Mouse (Mus musculus) forebrain, embryonic 10.5 days (tissue): ENCODE measurements around the gene Gh. TPM values are rescaled to one million over a fixed set of nuclear protein-coding genes. Genes with fewer than 3 reads are reported as not detected.
"Not testable (repeated sequence)": the region's sequence is repeated elsewhere in the genome, so short reads cannot be mapped to it uniquely, and the experiment has no call there.

ENCODE experiments used
- DNase-seq: peaks from one replicate; pipeline ENCODE4 v3.0.0-alpha.2; 2017; ENCODE audit warnings: low spot score; ENCODE audit errors: extremely low spot score
- H3K27ac ChIP-seq: fragments of 300-500 bp; sonication (generic); 2 replicates; pipeline ENCODE4 v1.5.1; 2016; ENCODE audit warnings: mild to moderate bottlenecking
- H3K27me3 ChIP-seq: fragments of 300-500 bp; sonication (generic); 2 replicates; pipeline ENCODE4 v1.6.1; 2016; ENCODE audit warnings: mild to moderate bottlenecking; ENCODE audit not compliant: poor library complexity, severe bottlenecking
- H3K36me3 ChIP-seq: fragments of 300-500 bp; sonication (generic); replicated peaks from 2 replicates; pipeline ENCODE4 v1.6.1; 2016; ENCODE audit warnings: mild to moderate bottlenecking, moderate library complexity
- H3K4me1 ChIP-seq: fragments of 300-500 bp; sonication (generic); 2 replicates; pipeline ENCODE4 v1.6.1; 2016
- H3K4me3 ChIP-seq: fragments of 300-500 bp; sonication (generic); 2 replicates; pipeline ENCODE4 v1.5.1; 2016; ENCODE audit warnings: mild to moderate bottlenecking, moderate library complexity
- H3K9me3 ChIP-seq: fragments of 300-500 bp; sonication (generic); 2 replicates; pipeline ENCODE4 v1.6.1; 2016; ENCODE audit warnings: mild to moderate bottlenecking, moderate library complexity
- WGBS: fragments of 180-500 bp; shearing (Covaris S2); methylation state at CpG from one replicate; pipeline ENCODE4 v1.1.7; 2016; 5-methylcytosine and 5-hydroxymethylcytosine counted together
- polyA plus RNA-seq: library from polyadenylated mRNA; unstranded; fragments of >200 nt; fragmentation: Nextera tagmentation; extraction: Ambion mirVana; gene quantifications from 2 replicates; pipeline ENCODE4 v1.2.1, GENCODE M21; 2016

Gene Gh
- not detected in 2 replicates for polyA plus RNA-seq

GRCm38 (mm10) chr11:106301765-106302164, at the start of gene Gh:
Gene Gh (minus strand): TSS chr11:106301865.
- no peaks in the 10 kb centered on the region for H3K9me3 ChIP-seq
- H3K4me1 ChIP-seq: no peaks in the 10 kb centered on the region
- no peaks in the 10 kb centered on the region for H3K27me3 ChIP-seq
- no peak within 1 kb of the TSS for H3K27ac ChIP-seq
- H3K4me3 ChIP-seq: no peak within 1 kb of the TSS
- 84% methylated on average over 9 of the region's 9 CpGs for WGBS
- no peak for DNase-seq
- no peaks in the 10 kb centered on the region for H3K36me3 ChIP-seq

DNA sequence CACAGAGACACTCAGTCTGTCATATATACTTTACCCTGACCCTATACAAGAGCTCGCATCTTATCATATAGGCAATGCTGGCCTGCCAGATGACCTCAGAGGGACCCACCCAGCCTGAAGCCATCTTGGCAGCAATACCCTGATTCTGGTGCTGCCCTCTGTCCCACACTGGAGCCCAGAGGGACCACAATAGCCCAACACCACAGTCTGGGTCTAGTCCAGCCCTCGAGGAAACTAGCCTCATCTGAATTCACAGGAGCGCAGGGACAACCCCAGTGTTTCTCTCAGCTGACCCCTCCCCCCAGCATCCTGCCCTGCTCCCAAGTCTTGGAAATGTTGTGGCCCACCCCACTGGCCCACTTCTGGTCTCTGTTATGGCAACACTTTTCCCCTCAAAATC, 49.6 kb upstream of the Gh start:
- Histone ChIP-seq H3K36me3 (no peaks in the 10 kb centered on the region), H3K27me3 (no peaks in the 10 kb centered on the region), H3K27ac (no peak overlapping the region), H3K4me1 (peaks cover 12% of the 10 kb centered on the region), H3K9me3 (no peaks in the 10 kb centered on the region), H3K4me3 (no peak overlapping the region)
- DNase-seq: no peak
- WGBS: 75% methylated on average over 3 of the region's 3 CpGs

DNA sequence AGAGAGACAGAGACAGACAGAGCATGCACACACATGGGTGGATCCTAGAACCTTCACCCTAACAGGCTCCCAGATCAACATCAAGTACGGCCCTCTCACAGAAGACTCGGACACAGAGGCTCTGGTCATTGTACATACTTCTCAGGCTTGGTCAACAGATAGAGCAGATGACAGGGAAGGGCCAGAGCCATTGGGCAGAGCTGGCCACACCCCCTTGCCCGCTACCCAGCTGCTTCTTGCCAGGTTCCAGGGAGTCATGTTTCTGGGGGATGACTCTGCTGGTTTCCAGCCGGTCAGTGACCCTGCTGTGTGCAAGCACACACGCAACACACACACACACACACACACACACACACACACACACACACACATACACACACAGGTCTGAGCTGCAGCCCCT, 49.2 kb upstream of the Gh start:
- no peak overlapping the region for H3K4me3 ChIP-seq
- 74% methylated on average over 5 of the region's 5 CpGs for WGBS
- H3K9me3 ChIP-seq: no peaks in the 10 kb centered on the region
- no peak for DNase-seq
- H3K27me3 ChIP-seq: no peaks in the 10 kb centered on the region
- no peaks in the 10 kb centered on the region for H3K36me3 ChIP-seq
- no peak overlapping the region for H3K27ac ChIP-seq
- H3K4me1 ChIP-seq: peaks cover 12% of the 10 kb centered on the region

GRCm38 (mm10) chr11:106349772-106350171, 48.1 kb upstream of the Gh start:
- Histone ChIP-seq H3K4me3 (no peak overlapping the region), H3K27ac (no peak overlapping the region), H3K27me3 (no peaks in the 10 kb centered on the region), H3K4me1 (peaks cover 17% of the 10 kb centered on the region), H3K36me3 (no peaks in the 10 kb centered on the region), H3K9me3 (no peaks in the 10 kb centered on the region)
- 87% methylated on average over 6 of the region's 6 CpGs for WGBS
- no peak for DNase-seq

GRCm38 (mm10) chr11:106344910-106345309, 43.2 kb upstream of the Gh start:
- no peaks in the 10 kb centered on the region for H3K9me3 ChIP-seq
- no peak for DNase-seq
- no peak overlapping the region for H3K27ac ChIP-seq
- H3K4me3 ChIP-seq: no peak overlapping the region
- peaks cover 22% of the 10 kb centered on the region for H3K4me1 ChIP-seq
- H3K27me3 ChIP-seq: no peaks in the 10 kb centered on the region
- no peaks in the 10 kb centered on the region for H3K36me3 ChIP-seq
- WGBS: 57% methylated on average over 6 of the region's 6 CpGs

- 83% methylated on average over 9 of the region's 9 CpGs for WGBS
- Histone ChIP-seq H3K27ac (no peak overlapping the region), H3K4me3 (no peak overlapping the region), H3K9me3 (no peaks in the 10 kb centered on the region), H3K27me3 (no peaks in the 10 kb centered on the region), H3K36me3 (no peaks in the 10 kb centered on the region), H3K4me1 (peaks cover 36% of the 10 kb centered on the region)
- no peak for DNase-seq
Observed at GRCm38 (mm10) chr11:106340990-106341520, 39.4 kb upstream of the Gh start.

- 92% methylated on average over 4 of the region's 4 CpGs for WGBS
- H3K27ac ChIP-seq, H3K9me3 ChIP-seq, H3K27me3 ChIP-seq, DNase-seq, H3K4me3 ChIP-seq, H3K36me3 ChIP-seq: not testable (repeated sequence)
- H3K4me1 ChIP-seq: peaks cover 24% of the 10 kb centered on the region
Observed at GRCm38 (mm10) chr11:106339323-106339722, 37.7 kb upstream of the Gh start.

DNA sequence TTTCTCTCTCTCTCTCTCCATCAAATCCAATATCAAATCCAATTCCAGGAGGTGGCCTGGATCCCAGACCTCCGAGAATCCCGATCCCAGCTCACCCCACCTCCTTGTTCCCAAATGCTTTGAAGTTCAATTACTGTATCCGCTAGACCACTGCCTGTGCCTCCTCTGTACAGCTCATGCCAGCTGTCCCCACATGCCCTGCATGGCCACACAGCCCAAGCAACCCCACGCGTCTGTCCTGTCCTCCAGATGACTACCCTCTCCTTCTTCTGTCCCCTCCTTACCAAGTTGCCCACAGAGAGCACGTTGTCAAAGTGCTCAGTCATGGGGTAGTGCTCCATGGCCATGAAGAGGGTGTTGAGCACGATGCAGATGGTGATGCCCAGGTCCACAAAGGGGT, 37.2 kb upstream of the Gh start:
- 81% methylated on average over 7 of the region's 7 CpGs for WGBS
- no peak for DNase-seq
- H3K36me3 ChIP-seq: no peaks in the 10 kb centered on the region

GRCm38 (mm10) chr11:106338029-106338428, 36.4 kb upstream of the Gh start:
- WGBS: 81% methylated on average over 5 of the region's 5 CpGs
- no peaks in the 10 kb centered on the region for H3K27me3 ChIP-seq
- H3K9me3 ChIP-seq: no peaks in the 10 kb centered on the region
- no peak for DNase-seq
- H3K4me3 ChIP-seq: no peak overlapping the region
- no peaks in the 10 kb centered on the region for H3K36me3 ChIP-seq
- peak overlapping the region; percentile 16; the same call in 1 of the 2 replicates for H3K27ac ChIP-seq
- peaks cover 31% of the 10 kb centered on the region for H3K4me1 ChIP-seq

More for the DNA sequence above, 37.2 kb upstream of the Gh start:
- H3K4me1 ChIP-seq: peaks cover 28% of the 10 kb centered on the region
- no peaks in the 10 kb centered on the region for H3K27me3 ChIP-seq
- no peak overlapping the region for H3K4me3 ChIP-seq
- H3K9me3 ChIP-seq: no peaks in the 10 kb centered on the region
- H3K27ac ChIP-seq: no peak overlapping the region

DNA sequence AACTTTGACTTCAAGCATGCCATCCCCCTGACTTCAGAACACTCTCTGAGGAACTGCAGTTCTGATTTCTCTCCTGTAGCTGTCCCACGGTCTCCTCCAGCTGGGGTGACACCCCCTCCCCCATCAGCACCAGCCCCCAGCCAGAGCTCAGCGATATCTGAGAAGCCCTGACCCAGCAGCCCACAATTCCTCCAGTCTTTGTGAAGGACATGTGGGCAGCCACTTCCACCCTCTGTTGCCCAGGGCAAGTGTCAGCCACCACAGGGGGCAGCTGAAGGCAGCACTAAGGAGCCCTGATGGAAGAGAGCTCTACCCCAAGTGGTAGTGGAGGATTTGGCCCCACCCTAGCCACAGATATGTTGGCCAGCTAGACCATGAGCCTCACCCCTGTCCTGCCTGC, 32.4 kb upstream of the Gh start:
- peaks cover 23% of the 10 kb centered on the region for H3K4me1 ChIP-seq
- H3K36me3 ChIP-seq: no peaks in the 10 kb centered on the region
- 23% methylated on average over 2 of the region's 2 CpGs for WGBS
- H3K4me3 ChIP-seq: no peak overlapping the region
- no peaks in the 10 kb centered on the region for H3K27me3 ChIP-seq
- DNase-seq: no peak
- no peaks in the 10 kb centered on the region for H3K9me3 ChIP-seq
- no peak overlapping the region for H3K27ac ChIP-seq

- Histone ChIP-seq H3K27me3 (no peaks in the 10 kb centered on the region), H3K36me3 (no peaks in the 10 kb centered on the region), H3K9me3 (no peaks in the 10 kb centered on the region), H3K27ac (no peak overlapping the region), H3K4me3 (no peak overlapping the region), H3K4me1 (peaks cover 24% of the 10 kb centered on the region)
- DNase-seq: no peak
- WGBS: 68% methylated on average over 4 of the region's 4 CpGs
Observed at GRCm38 (mm10) chr11:106332458-106332857, 30.8 kb upstream of the Gh start.

DNA sequence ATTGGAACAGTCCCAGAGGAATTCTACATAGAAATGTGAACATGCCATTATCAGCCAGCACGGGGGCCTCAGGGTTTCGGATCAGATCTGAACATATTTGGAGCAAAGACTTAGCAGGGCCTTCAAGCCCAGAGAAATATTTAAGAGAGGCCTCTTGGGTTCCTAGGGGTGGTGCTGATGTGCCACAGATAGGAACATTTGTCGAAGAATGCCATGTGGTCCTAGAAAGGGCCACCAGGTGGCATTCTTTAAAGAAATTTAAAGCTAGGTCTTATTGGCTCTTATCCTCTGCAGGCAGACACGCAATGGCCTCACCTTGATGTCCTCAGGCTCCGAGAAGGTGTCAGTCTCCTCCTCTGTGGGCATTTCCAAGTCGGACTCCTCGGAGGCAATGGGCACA, 28.0 kb upstream of the Gh start:
- no peak for DNase-seq
- WGBS: 71% methylated on average over 7 of the region's 7 CpGs
- H3K36me3 ChIP-seq: no peaks in the 10 kb centered on the region
- H3K27ac ChIP-seq: no peak overlapping the region
- no peaks in the 10 kb centered on the region for H3K9me3 ChIP-seq
- H3K4me1 ChIP-seq: peaks cover 43% of the 10 kb centered on the region
- no peaks in the 10 kb centered on the region for H3K27me3 ChIP-seq
- H3K4me3 ChIP-seq: no peak overlapping the region

- H3K4me1 ChIP-seq: peaks cover 43% of the 10 kb centered on the region
- H3K4me3 ChIP-seq: no peak overlapping the region
- H3K27ac ChIP-seq: no peak overlapping the region
- H3K36me3 ChIP-seq: no peaks in the 10 kb centered on the region
- H3K9me3 ChIP-seq: no peaks in the 10 kb centered on the region
- WGBS: 82% methylated on average over 6 of the region's 6 CpGs
- no peak for DNase-seq
- no peaks in the 10 kb centered on the region for H3K27me3 ChIP-seq
Observed at GRCm38 (mm10) chr11:106329128-106329527, 27.5 kb upstream of the Gh start.

- H3K36me3 ChIP-seq: no peaks in the 10 kb centered on the region
- 69% methylated on average over 5 of the region's 5 CpGs for WGBS
- H3K27me3 ChIP-seq: no peaks in the 10 kb centered on the region
- DNase-seq: no peak
- H3K9me3 ChIP-seq: no peaks in the 10 kb centered on the region
- peaks cover 38% of the 10 kb centered on the region for H3K4me1 ChIP-seq
- H3K4me3 ChIP-seq: no peak overlapping the region
- H3K27ac ChIP-seq: no peak overlapping the region
Observed at GRCm38 (mm10) chr11:106328521-106328920, 26.9 kb upstream of the Gh start.
